Comparison of ENCODE assay signal across 15 mouse cellular contexts in the genomic region with DNA sequence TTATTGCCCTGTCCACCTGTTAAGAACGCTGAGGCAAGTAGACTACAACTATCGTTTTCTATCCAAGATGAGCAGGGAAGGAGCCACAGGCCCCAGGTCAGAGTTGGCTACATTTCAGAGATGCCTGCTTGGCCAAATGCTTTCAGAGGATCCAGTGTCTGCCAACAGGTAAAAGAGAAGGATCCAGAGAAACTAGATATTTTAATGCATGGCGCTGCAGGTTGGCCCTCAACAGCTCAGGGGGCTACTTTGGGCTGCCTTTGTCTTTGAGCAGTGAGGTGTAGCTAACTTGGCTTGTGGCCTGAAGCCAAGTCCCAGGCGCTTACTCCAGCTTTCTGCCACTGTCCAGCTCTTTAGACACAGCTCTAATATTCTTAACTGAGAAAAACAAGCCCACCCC. TPM values are rescaled to one million over a fixed set of nuclear protein-coding genes. Genes with fewer than 3 reads are reported as not detected.
DNase-seq lines count a peak whose midpoint lies in the region; ATAC-seq lines count a peak whose summit lies in the region.
"Had no signal": no experiment of that assay in that cellular context is flagged by ENCODE, and none has a peak within 500 bp of the region (broad histone marks: within the 10 kb centered on the region; RNA-seq: fewer than 3 reads in every experiment).

No protein-coding gene starts in this region.

- no peaks in the 10 kb centered on the region for H3K36me3 ChIP-seq in forebrain, embryonic 14.5 days (ENCODE audit: control insufficient read depth, insufficient read depth, low read length)
- no peaks in the 10 kb centered on the region for H3K36me3 ChIP-seq in forebrain, embryonic 10.5 days (replicated peaks)
- H3K36me3 ChIP-seq in liver, embryonic 11.5 days (ENCODE audit: control insufficient read depth, insufficient read depth, low read length): no peaks in the 10 kb centered on the region; the same call in 1 of the 2 replicates
- H3K36me3 ChIP-seq: limb, embryonic 15.5 days had no signal

- H3K9ac ChIP-seq in forebrain, embryonic 14.5 days (ENCODE audit: low read length): no peak overlapping the region
- H3K9ac ChIP-seq in liver, embryonic 11.5 days (ENCODE audit: low read depth, low read length): no peak overlapping the region
- H3K9ac ChIP-seq: limb, embryonic 15.5 days had no signal

- 45% methylated on average over 4 of the region's 4 CpGs for WGBS in forebrain, embryonic 14.5 days
- WGBS in forebrain, embryonic 10.5 days: 71% methylated on average over 4 of the region's 4 CpGs
- WGBS in liver, embryonic 11.5 days: 83% methylated on average over 4 of the region's 4 CpGs

- H3K4me2 ChIP-seq in forebrain, embryonic 14.5 days (ENCODE audit: low read length): no peak overlapping the region
- H3K4me2 ChIP-seq in liver, embryonic 11.5 days: 0 out of 2 replicates have a peak overlapping the region, but pooled peaks have one; percentile 10
- H3K4me2 ChIP-seq: limb, embryonic 15.5 days; midbrain, embryonic 11.5 days had no signal

- no peak overlapping the region for H3K4me3 ChIP-seq in forebrain, embryonic 14.5 days (ENCODE audit: low read depth, low read length)
- H3K4me3 ChIP-seq in forebrain, embryonic 10.5 days: no peak overlapping the region
- no peak overlapping the region for H3K4me3 ChIP-seq in liver, embryonic 11.5 days (ENCODE audit: low read depth, low read length)
- H3K4me3 ChIP-seq: layer of hippocampus, adult 2 months; limb, embryonic 15.5 days had no signal

- ATAC-seq in forebrain, embryonic 14.5 days: no peak
- no peak for ATAC-seq in liver, embryonic 11.5 days (replicated peaks; ENCODE audit: low FRiP score)
- no peak for ATAC-seq in frontal cortex, adult (ENCODE audit: low TSS enrichment)
- ATAC-seq: inflammation-experienced regulatory T-cells, adult 6 months had no signal

- peaks cover 22% of the 10 kb centered on the region for H3K4me1 ChIP-seq in forebrain, embryonic 14.5 days (ENCODE audit: control insufficient read depth, insufficient read depth, low read length)
- peaks cover 59% of the 10 kb centered on the region for H3K4me1 ChIP-seq in forebrain, embryonic 10.5 days
- H3K4me1 ChIP-seq in liver, embryonic 11.5 days (replicated peaks; ENCODE audit: control insufficient read depth, insufficient read depth, low read length): peaks cover 48% of the 10 kb centered on the region

- no peaks in the 10 kb centered on the region for H3K9me3 ChIP-seq in forebrain, embryonic 14.5 days (replicated peaks; ENCODE audit: control insufficient read depth, low read length)
- H3K9me3 ChIP-seq in forebrain, embryonic 10.5 days: no peaks in the 10 kb centered on the region
- no peaks in the 10 kb centered on the region for H3K9me3 ChIP-seq in liver, embryonic 11.5 days (ENCODE audit: control insufficient read depth, low read length)
- H3K9me3 ChIP-seq: limb, embryonic 15.5 days had no signal

- H3K27me3 ChIP-seq in forebrain, embryonic 14.5 days (replicated peaks; ENCODE audit: control insufficient read depth, insufficient read depth, low read length): no peaks in the 10 kb centered on the region
- H3K27me3 ChIP-seq in forebrain, embryonic 10.5 days (ENCODE audit: poor library complexity, severe bottlenecking): peaks cover 35% of the 10 kb centered on the region
- H3K27me3 ChIP-seq in liver, embryonic 11.5 days (replicated peaks; ENCODE audit: control insufficient read depth, insufficient read depth, low read length): no peaks in the 10 kb centered on the region; the same call in 1 of the 2 replicates

- DNase-seq in forebrain, embryonic 14.5 days (ENCODE audit: low spot score): peak; percentile 52
- DNase-seq in forebrain, embryonic 10.5 days (ENCODE audit: extremely low spot score, low spot score): no peak
- no peak for DNase-seq in liver, embryonic 11.5 days (ENCODE audit: low spot score)
- no peak for DNase-seq in liver
- DNase-seq in cerebellum, adult 9-11 months: peak; percentile 79
- peak; percentile 58 for DNase-seq in retina, embryonic 14.5 days (ENCODE audit: low spot score)
- no peak for DNase-seq in spleen, postnatal 10 days (ENCODE audit: low spot score in 2 of 2)
- DNase-seq: heart, adult 11 months; spleen, adult 18-20 months; thymus, postnatal 4 days had no signal

- no peak overlapping the region for H3K27ac ChIP-seq in forebrain, embryonic 14.5 days (ENCODE audit: low read depth, low read length)
- H3K27ac ChIP-seq in forebrain, embryonic 10.5 days: no peak overlapping the region
- 0 out of 2 replicates have a peak overlapping the region, but pooled peaks have one; percentile 14 for H3K27ac ChIP-seq in liver, embryonic 11.5 days (ENCODE audit: low read depth, low read length)
- H3K27ac ChIP-seq: limb, embryonic 15.5 days had no signal

RNA-seq across cellular contexts. Expression of a gene that starts 10.0 kb away (rescaled TPM):
- polyA plus RNA-seq in forebrain, embryonic 14.5 days (2014; fragmentation: Nextera tagmentation; extraction: Ambion mirVana): 13.8 and 18.1 TPM in 2 replicates
- 3.8 and 4.1 TPM in 2 replicates for polyA plus RNA-seq in forebrain, embryonic 10.5 days (2016; fragmentation: Nextera tagmentation; extraction: Ambion mirVana)
- polyA plus RNA-seq in liver, embryonic 11.5 days (2014; fragmentation: Nextera tagmentation; extraction: Ambion mirVana): 13.4 and 18.1 TPM in 2 replicates

Comparison
In these comparisons a context has a peak if more than half of its experiments do, and no peak if none do; other contexts are left out.
1. DNase-seq: peak in forebrain, embryonic 14.5 days (single experiment), cerebellum, adult 9-11 months (single experiment) and retina, embryonic 14.5 days (single experiment); none in forebrain, embryonic 10.5 days (single experiment), liver, embryonic 11.5 days (single experiment), liver (single experiment) and spleen, postnatal 10 days (0 of 2).